Mouse (Mus musculus): ENCODE measurements around the gene Cdc5l. TPM values are rescaled to one million over a fixed set of nuclear protein-coding genes. Genes with fewer than 3 reads are reported as not detected.

Gene Cdc5l
- total RNA-seq, 1 experiment: 125 TPM

- no peak overlapping the region for H3K4me3 ChIP-seq (ENCODE audit: insufficient read depth in 1 of 2, low read depth in 1 of 2, low read length in 2 of 2, poor library complexity in 1 of 2, severe bottlenecking in 1 of 2)
- in situ Hi-C loops (cut with MboI; ENCODE audit: low sequenced_read_pairs in 2 of 2, unreplicated experiment in 2 of 2): no loop called here
- DNase-seq (ENCODE audit: low read depth, low spot score): no peak
- no peaks in the 10 kb centered on the region for H3K9me3 ChIP-seq (ENCODE audit: control insufficient read depth, insufficient read depth, low read depth, low read length)
- no peak overlapping the region for H3K27ac ChIP-seq (ENCODE audit: insufficient read depth, low read depth, low read length, poor library complexity, severe bottlenecking)
- H3K36me3 ChIP-seq (ENCODE audit: control insufficient read depth, insufficient read depth, low read length, poor library complexity, severe bottlenecking): peaks cover 35% of the 10 kb centered on the region
- peaks cover 0 to 7% of the 10 kb centered on the region in 2 experiments; a peak in 1 of 4 replicates for H3K4me1 ChIP-seq (ENCODE audit: control insufficient read depth in 2 of 2, insufficient read depth in 2 of 2, low read length in 2 of 2, poor library complexity in 1 of 2)
- no peak overlapping the region for H3K9ac ChIP-seq (ENCODE audit: insufficient read depth, low read depth, low read length, poor library complexity, severe bottlenecking)
- TF ChIP-seq ZC3H11A (IDR thresholded peaks at IDR 0.05; ENCODE audit: borderline replicate concordance, low read depth, low read length): no peak
- no peak for TF ChIP-seq HCFC1 (IDR thresholded peaks at IDR 0.05; ENCODE audit: borderline replicate concordance, insufficient read depth, low read length)
- no peak for TF ChIP-seq MAFK (IDR thresholded peaks at IDR 0.05; ENCODE audit: insufficient read depth, low read depth, low read length)
- no peak for TF ChIP-seq CHD2 (IDR thresholded peaks at IDR 0.05; ENCODE audit: low read depth, low read length)
- TF ChIP-seq ZNF384 (IDR thresholded peaks at IDR 0.05; ENCODE audit: low read depth, low read length): no peak
These were observed 46.6 kb downstream of the Cdc5l start for GRCm38 (mm10) chr17:45386986-45387385.

- Histone ChIP-seq H3K9me3 (ENCODE audit: control insufficient read depth, insufficient read depth, low read depth, low read length) (no peaks in the 10 kb centered on the region), H3K4me3 (ENCODE audit: insufficient read depth in 1 of 2, low read depth in 1 of 2, low read length in 2 of 2, poor library complexity in 1 of 2, severe bottlenecking in 1 of 2) (no peak overlapping the region), H3K4me1 (ENCODE audit: control insufficient read depth in 2 of 2, insufficient read depth in 2 of 2, low read length in 2 of 2, poor library complexity in 1 of 2) (peaks cover 0 to 3% of the 10 kb centered on the region in 2 experiments; a peak in 1 of 4 replicates), H3K27ac (ENCODE audit: insufficient read depth, low read depth, low read length, poor library complexity, severe bottlenecking) (no peak overlapping the region), H3K9ac (ENCODE audit: insufficient read depth, low read depth, low read length, poor library complexity, severe bottlenecking) (no peak overlapping the region), H3K36me3 (ENCODE audit: control insufficient read depth, insufficient read depth, low read length, poor library complexity, severe bottlenecking) (peaks cover 12% of the 10 kb centered on the region)
- in situ Hi-C loops (cut with MboI; ENCODE audit: low sequenced_read_pairs in 2 of 2, unreplicated experiment in 2 of 2): no loop called here
- no peak for TF ChIP-seq HCFC1 (IDR thresholded peaks at IDR 0.05; ENCODE audit: borderline replicate concordance, insufficient read depth, low read length)
- TF ChIP-seq CHD2 (IDR thresholded peaks at IDR 0.05; ENCODE audit: low read depth, low read length): no peak
- no peak for TF ChIP-seq ZC3H11A (IDR thresholded peaks at IDR 0.05; ENCODE audit: borderline replicate concordance, low read depth, low read length)
- TF ChIP-seq MAFK (IDR thresholded peaks at IDR 0.05; ENCODE audit: insufficient read depth, low read depth, low read length): no peak
- TF ChIP-seq ZNF384 (IDR thresholded peaks at IDR 0.05; ENCODE audit: low read depth, low read length): no peak
- DNase-seq (ENCODE audit: low read depth, low spot score): no peak
These were observed 50.2 kb downstream of the Cdc5l start for GRCm38 (mm10) chr17:45383305-45383704.

- no peak for DNase-seq (ENCODE audit: low read depth, low spot score)
- H3K4me1 ChIP-seq (ENCODE audit: control insufficient read depth in 2 of 2, insufficient read depth in 2 of 2, low read length in 2 of 2, poor library complexity in 1 of 2): no peaks in the 10 kb centered on the region
- H3K36me3 ChIP-seq (ENCODE audit: control insufficient read depth, insufficient read depth, low read length, poor library complexity, severe bottlenecking): no peaks in the 10 kb centered on the region
- H3K27ac ChIP-seq (ENCODE audit: insufficient read depth, low read depth, low read length, poor library complexity, severe bottlenecking): no peak overlapping the region
- no peak overlapping the region for H3K9ac ChIP-seq (ENCODE audit: insufficient read depth, low read depth, low read length, poor library complexity, severe bottlenecking)
- no peaks in the 10 kb centered on the region for H3K9me3 ChIP-seq (ENCODE audit: control insufficient read depth, insufficient read depth, low read depth, low read length)
- TF ChIP-seq CHD2 (IDR thresholded peaks at IDR 0.05; ENCODE audit: low read depth, low read length) (no peak), HCFC1 (IDR thresholded peaks at IDR 0.05; ENCODE audit: borderline replicate concordance, insufficient read depth, low read length) (no peak), ZNF384 (IDR thresholded peaks at IDR 0.05; ENCODE audit: low read depth, low read length) (no peak), ZC3H11A (IDR thresholded peaks at IDR 0.05; ENCODE audit: borderline replicate concordance, low read depth, low read length) (no peak)
- H3K4me3 ChIP-seq (ENCODE audit: insufficient read depth in 1 of 2, low read depth in 1 of 2, low read length in 2 of 2, poor library complexity in 1 of 2, severe bottlenecking in 1 of 2): no peak overlapping the region
- in situ Hi-C loops (cut with MboI; ENCODE audit: low sequenced_read_pairs in 2 of 2, unreplicated experiment in 2 of 2): no loop called here
These were observed 54.2 kb downstream of the Cdc5l start for GRCm38 (mm10) chr17:45379271-45379784.

GRCm38 (mm10) chr17:45377323-45377722 is 56.2 kb downstream of the Cdc5l start:
- no peak for DNase-seq (ENCODE audit: low read depth, low spot score)
- Histone ChIP-seq H3K9me3 (ENCODE audit: control insufficient read depth, insufficient read depth, low read depth, low read length) (no peaks in the 10 kb centered on the region), H3K36me3 (ENCODE audit: control insufficient read depth, insufficient read depth, low read length, poor library complexity, severe bottlenecking) (no peaks in the 10 kb centered on the region), H3K27ac (ENCODE audit: insufficient read depth, low read depth, low read length, poor library complexity, severe bottlenecking) (no peak overlapping the region), H3K9ac (ENCODE audit: insufficient read depth, low read depth, low read length, poor library complexity, severe bottlenecking) (no peak overlapping the region), H3K4me3 (ENCODE audit: insufficient read depth in 1 of 2, low read depth in 1 of 2, low read length in 2 of 2, poor library complexity in 1 of 2, severe bottlenecking in 1 of 2) (no peak overlapping the region), H3K4me1 (ENCODE audit: control insufficient read depth in 2 of 2, insufficient read depth in 2 of 2, low read length in 2 of 2, poor library complexity in 1 of 2) (no peaks in the 10 kb centered on the region)
- in situ Hi-C loops (cut with MboI; ENCODE audit: low sequenced_read_pairs in 2 of 2, unreplicated experiment in 2 of 2): no loop called here
- no peak for TF ChIP-seq HCFC1 (IDR thresholded peaks at IDR 0.05; ENCODE audit: borderline replicate concordance, insufficient read depth, low read length)
- no peak for TF ChIP-seq CHD2 (IDR thresholded peaks at IDR 0.05; ENCODE audit: low read depth, low read length)
- TF ChIP-seq MAFK (IDR thresholded peaks at IDR 0.05; ENCODE audit: insufficient read depth, low read depth, low read length): no peak
- no peak for TF ChIP-seq ZC3H11A (IDR thresholded peaks at IDR 0.05; ENCODE audit: borderline replicate concordance, low read depth, low read length)
- TF ChIP-seq ZNF384 (IDR thresholded peaks at IDR 0.05; ENCODE audit: low read depth, low read length): no peak
